Mouse (Mus musculus) ovary, adult 18-20 months (tissue): Measurements from ENCODE around the gene Tlr9.

Experiments used
- DNase-seq: peaks from one replicate; pipeline ENCODE4 v3.0.0; 2022; ENCODE audit warnings: low spot score, mixed read lengths

Gene Tlr9

GRCm38 (mm10) chr9:106268421-106268820 is 46.0 kb downstream of the Tlr9 start:
- DNase-seq: no peak

- no peak for DNase-seq
These were observed 46.8 kb downstream of the Tlr9 start for GRCm38 (mm10) chr9:106269076-106269788.

- no peak for DNase-seq
These were observed 47.5 kb downstream of the Tlr9 start for GRCm38 (mm10) chr9:106269879-106270278.

- no peak for DNase-seq
These were observed 48.3 kb downstream of the Tlr9 start for GRCm38 (mm10) chr9:106270656-106271055.

GRCm38 (mm10) chr9:106272288-106272687 is 49.9 kb downstream of the Tlr9 start:
- no peak for DNase-seq

GRCm38 (mm10) chr9:106273276-106273675 is 50.9 kb downstream of the Tlr9 start:
- DNase-seq: no peak

GRCm38 (mm10) chr9:106273791-106274190 is 51.4 kb downstream of the Tlr9 start:
- no peak for DNase-seq

GRCm38 (mm10) chr9:106274652-106275180 is 52.3 kb downstream of the Tlr9 start:
- no peak for DNase-seq

GRCm38 (mm10) chr9:106275806-106276205 is 53.4 kb downstream of the Tlr9 start:
- DNase-seq: no peak
